Mouse (Mus musculus) left cerebral cortex, postnatal 10 days (tissue): Measurements from ENCODE around the gene Olfr718-ps1. TPM values are rescaled to one million over a fixed set of nuclear protein-coding genes. Genes with fewer than 3 reads are reported as not detected.
"Not testable (repeated sequence)": the region's sequence is repeated elsewhere in the genome, so short reads cannot be mapped to it uniquely, and the experiment has no call there.

ENCODE experiments used
- DNase-seq, 2 experiments: peaks; one replicate each; pipeline ENCODE4 v3.0.0; 2021 to 2022; ENCODE audit warnings: low spot score in 2 of 2, mixed read lengths in 1 of 2; ENCODE audit errors: extremely low spot score in 1 of 2
- intact Hi-C: fragments of 180-260 bp; cut with DNase I; formaldehyde crosslinking; loops from one replicate; pipeline ENCODE4 v1.15.1; 2025
- total RNA-seq, 2 experiments: library from RNA; stranded (reverse); gene quantifications; 2 replicates each; pipeline ENCODE4 v1.2.3; 2021

The Olfr718-ps1 gene
- total RNA-seq = under 1 TPM; 0.14 to 0.17 TPM

DNA sequence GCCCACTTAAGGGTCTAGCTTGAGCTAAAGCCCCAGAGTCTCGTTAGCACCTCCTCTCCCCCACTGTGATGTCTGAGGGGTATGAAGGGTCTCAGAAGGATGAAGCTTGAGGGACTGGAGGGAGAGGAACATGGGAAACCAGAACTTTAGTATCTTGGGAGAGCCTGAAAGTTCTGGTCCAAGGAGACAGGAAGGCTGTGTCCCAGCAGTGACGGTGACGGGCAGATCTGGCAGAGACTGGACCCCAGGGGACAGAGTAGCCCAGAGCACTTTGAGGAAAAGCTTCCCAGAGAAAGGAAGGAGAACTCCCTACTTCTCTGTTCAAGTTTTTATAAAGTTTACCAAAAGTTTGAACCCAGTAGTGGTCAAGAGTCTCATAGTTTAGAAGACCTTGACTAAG lies at the start of gene Olfr718-ps1:
Olfr718-ps1 (minus strand) TSS at position 101 of the 400 bp plus-strand sequence.
- intact Hi-C loops = no loop called here
- no peak for DNase-seq

DNA sequence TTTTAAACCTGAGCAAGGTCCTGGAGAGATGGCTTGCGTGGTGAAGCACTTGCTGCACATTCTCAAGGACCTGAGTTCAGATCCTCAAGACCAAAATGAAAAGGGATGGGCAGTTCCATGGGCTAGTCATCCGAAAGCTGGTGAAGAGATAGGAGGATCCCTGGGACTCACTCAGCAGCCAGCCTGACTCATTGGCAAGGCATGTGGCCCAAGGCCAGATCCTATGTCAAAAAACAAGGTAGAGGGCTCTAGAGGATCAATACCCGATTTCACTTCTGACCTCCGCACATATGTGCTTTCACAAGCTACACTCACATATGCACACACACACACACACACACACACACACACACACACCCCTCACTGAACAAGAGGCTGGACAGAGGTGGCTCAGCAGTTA lies 49.1 kb upstream of the Olfr718-ps1 start:
- intact Hi-C loops = no loop called here
- DNase-seq = no peak

GRCm38 (mm10) chr5:143195166-143195565 lies 47.8 kb upstream of the Olfr718-ps1 start:
- intact Hi-C loops = no loop called here
- no peak for DNase-seq

DNA sequence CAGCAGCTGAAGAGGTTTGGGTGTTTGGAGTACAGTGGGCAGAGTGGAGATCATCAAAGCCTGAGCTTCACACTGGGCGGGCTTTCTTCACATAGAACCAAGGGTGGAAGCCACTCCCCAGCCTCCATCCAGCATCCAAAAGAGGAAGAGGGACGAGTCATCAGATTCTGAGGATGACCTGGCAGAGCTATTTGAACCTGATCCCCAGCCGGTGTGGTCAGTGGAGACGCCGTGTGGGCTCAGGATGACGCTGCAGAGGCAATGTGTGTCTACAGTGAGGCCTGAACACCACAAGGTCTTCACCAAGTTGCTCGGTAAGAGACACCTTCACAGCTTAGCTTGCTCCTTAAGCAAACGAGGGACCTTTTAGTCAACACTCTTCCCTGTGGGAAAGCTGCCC lies 47.4 kb upstream of the Olfr718-ps1 start:
- DNase-seq, intact Hi-C loops: not testable (repeated sequence)

DNA sequence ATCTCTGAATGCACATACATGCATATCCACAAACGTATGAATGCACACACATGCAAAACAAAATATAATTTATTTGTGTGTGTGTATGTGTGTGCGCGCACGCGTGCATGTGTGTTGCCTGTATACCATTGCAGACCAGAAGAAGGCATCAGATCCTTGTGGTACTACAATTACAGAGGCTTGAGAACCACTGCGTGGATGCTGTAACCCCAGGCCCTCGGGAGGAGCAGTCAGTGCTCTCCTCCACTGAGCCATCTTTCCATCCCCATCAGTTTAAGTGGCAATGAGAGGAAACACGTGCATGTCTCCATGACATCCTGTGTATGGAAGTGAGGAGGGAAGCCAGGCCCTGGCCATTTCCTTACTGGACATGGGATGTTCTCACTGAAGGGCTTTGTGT lies 45.4 kb upstream of the Olfr718-ps1 start:
- intact Hi-C loops = no loop called here
- no peak for DNase-seq

DNA sequence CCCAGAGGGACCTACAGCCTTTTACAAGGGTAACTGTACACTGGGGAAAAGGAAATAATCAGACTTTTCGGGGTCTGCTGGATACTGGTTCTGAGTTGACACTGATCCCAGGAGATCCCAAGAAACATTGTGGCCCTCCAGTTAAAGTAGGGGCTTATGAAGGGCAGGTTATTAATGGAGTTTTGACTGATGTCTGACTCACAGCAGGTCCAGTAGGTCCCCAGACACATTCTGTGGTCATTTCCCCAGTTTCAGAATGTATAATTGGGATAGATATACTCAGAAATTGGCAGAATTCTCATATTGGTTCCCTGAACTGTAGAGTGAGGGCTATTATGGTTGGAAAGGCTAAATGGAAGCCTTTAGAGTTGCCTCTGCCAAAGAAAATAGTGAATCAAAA lies 40.6 kb upstream of the Olfr718-ps1 start:
- DNase-seq, intact Hi-C loops: not testable (repeated sequence)

GRCm38 (mm10) chr5:143180255-143181076 lies 33.1 kb upstream of the Olfr718-ps1 start, which contains the start of the genes Rbak and Spdye4b:
TSS of gene Rbak (minus strand) at chr5:143180775.
TSS of gene Spdye4b (plus strand) at chr5:143181017.
- DNase-seq = peak; percentile 95 to 96
- intact Hi-C loops = loop anchor here (2.0 kb wide), 1 partner anchor 54 kb away; the partner anchor contains the start of gene Zfp12

DNA sequence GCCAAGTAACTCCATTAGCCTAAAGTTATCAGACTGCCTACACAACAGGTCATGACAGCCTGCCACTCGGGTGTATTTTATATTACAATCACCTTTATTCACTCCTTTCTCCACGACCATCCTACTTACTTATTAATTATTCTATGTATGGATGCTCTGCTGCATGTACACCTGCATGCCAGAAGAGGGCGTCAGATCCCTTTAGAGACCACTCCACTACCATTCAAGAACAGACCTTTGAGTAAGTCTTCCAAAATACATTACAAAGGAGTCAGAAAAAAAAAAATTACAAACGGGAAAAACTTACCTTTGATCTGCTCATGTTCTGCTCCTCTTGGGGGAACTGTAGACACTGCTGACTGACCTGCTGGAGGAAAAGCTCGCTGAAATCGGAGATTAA lies 31.8 kb upstream of the Olfr718-ps1 start:
- intact Hi-C loops = loop anchor here (10.0 kb wide), 1 partner anchor 116 kb away; the partner anchor contains the start of gene Zfp853

GRCm38 (mm10) chr5:143177541-143178200 lies 30.3 kb upstream of the Olfr718-ps1 start:
- intact Hi-C loops = loop anchor here (10.0 kb wide), 1 partner anchor 117 kb away; the partner anchor contains the start of gene Zfp853
- no peak for DNase-seq

More for the DNA sequence above, 31.8 kb upstream of the Olfr718-ps1 start:
- DNase-seq = no peak

DNA sequence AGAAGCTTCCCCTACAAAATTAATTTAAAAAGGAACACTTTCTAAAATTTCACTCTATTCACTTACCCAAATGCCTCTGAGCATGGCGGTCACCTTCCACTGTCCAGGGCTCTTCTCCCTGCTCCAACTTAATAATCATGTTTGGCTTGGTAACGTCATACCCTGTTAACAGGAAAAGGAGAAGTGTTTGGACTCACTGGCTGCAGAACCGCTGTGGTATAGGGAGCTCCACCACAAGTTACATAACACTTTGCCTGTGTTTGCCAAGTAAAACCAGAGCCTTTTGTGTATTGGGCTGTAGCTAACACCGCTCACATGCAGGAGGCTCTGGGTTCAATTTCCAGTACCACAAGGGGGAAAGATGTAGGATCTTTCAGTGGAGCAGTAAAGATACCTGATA lies 28.6 kb upstream of the Olfr718-ps1 start:
- intact Hi-C loops = loop anchor here (10.0 kb wide), 1 partner anchor 119 kb away; the partner anchor contains the start of gene Zfp853
- no peak for DNase-seq

GRCm38 (mm10) chr5:143165508-143166070 lies 18.2 kb upstream of the Olfr718-ps1 start:
- intact Hi-C loops = no loop called here
- DNase-seq = no peak

DNA sequence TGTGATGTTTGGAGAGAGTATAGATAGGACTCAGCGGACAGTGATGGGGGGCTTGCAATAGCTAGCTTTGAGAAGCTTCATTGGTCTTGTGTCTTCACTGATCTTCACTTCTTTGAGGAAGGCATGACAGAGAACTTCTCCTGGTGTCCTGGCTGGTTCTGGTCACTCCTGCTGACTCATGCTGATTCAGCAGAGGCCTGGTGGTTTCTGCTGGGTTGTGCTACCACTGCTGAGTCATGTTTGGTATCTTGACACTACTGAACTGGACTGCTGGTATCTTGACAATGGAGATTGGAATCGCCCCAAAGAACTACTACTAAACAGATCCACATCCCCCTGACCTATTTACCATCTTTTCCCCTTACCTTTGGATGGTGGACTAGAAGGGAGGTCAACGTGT lies 8.2 kb upstream of the Olfr718-ps1 start:
- no peak for DNase-seq
- intact Hi-C loops = no loop called here

- intact Hi-C loops = no loop called here
- no peak for DNase-seq
Measured at GRCm38 (mm10) chr5:143153756-143154155, 6.4 kb upstream of the Olfr718-ps1 start.

GRCm38 (mm10) chr5:143150044-143150443 lies 2.7 kb upstream of the Olfr718-ps1 start:
- no peak for DNase-seq
- intact Hi-C loops = no loop called here

- DNase-seq = no peak
- intact Hi-C loops = no loop called here
Measured at GRCm38 (mm10) chr5:143149536-143149935, 2.2 kb upstream of the Olfr718-ps1 start.

DNA sequence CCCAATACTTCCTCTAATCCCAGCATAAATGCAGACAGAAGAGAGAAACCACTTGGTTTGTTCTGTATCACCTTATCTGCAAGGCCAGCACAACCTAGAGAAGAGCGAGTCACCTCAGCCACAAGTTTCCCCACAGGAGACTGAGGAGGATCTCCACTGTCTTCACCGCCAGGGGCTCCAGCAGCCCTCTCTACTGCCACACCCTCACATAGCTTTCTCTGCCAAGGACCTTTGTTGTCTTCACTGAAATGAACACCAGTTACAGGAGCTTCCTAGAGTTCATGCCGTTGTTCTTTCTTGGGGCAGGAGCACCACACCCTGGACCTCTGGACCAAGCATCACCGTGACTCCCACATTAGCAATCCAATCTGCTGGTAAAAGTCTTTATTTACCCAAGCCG lies 1.3 kb upstream of the Olfr718-ps1 start:
- intact Hi-C loops = no loop called here

DNA sequence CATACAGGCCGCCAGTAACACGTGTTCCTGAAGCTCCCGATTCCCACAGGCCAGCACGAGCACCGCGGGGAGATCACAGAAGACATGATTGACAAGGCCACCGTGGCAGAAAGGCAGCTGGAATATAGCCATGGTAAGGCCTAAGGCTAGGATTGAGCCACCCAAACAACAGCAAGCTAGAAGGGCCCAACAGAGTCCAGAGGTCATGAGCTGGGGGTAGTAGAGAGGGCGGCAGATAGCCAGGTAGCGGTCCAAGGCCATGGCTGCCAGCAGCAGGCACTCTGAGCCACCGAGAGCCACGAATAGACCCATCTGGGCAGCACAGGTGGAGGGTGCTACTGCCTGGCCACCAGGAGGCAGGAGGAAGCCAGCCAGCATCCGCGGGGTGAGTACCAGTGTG lies 9.8 kb downstream of the Olfr718-ps1 start:
- DNase-seq = no peak
- intact Hi-C loops = no loop called here

More for the DNA sequence above, 1.3 kb upstream of the Olfr718-ps1 start:
- no peak for DNase-seq

DNA sequence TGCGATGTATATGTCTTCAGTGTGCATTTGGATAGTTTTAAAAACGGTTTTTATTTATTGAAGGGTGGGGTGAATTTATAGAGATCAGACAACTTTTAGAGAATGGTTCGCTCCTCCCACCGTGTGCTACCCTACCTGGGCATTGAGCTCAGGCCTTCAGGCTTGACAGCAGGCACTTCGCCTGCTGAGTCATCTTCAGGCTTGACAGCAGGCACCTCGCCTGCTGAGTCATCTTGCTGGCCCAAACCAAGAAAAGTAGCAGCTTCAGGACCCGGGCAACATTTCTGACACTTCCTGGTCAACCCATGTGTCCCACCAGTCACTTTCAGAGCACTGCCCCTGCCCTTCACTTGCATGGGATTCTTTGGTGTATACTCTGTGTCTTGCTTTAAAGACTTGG lies 12.3 kb downstream of the Olfr718-ps1 start:
- DNase-seq = no peak
- intact Hi-C loops = no loop called here

DNA sequence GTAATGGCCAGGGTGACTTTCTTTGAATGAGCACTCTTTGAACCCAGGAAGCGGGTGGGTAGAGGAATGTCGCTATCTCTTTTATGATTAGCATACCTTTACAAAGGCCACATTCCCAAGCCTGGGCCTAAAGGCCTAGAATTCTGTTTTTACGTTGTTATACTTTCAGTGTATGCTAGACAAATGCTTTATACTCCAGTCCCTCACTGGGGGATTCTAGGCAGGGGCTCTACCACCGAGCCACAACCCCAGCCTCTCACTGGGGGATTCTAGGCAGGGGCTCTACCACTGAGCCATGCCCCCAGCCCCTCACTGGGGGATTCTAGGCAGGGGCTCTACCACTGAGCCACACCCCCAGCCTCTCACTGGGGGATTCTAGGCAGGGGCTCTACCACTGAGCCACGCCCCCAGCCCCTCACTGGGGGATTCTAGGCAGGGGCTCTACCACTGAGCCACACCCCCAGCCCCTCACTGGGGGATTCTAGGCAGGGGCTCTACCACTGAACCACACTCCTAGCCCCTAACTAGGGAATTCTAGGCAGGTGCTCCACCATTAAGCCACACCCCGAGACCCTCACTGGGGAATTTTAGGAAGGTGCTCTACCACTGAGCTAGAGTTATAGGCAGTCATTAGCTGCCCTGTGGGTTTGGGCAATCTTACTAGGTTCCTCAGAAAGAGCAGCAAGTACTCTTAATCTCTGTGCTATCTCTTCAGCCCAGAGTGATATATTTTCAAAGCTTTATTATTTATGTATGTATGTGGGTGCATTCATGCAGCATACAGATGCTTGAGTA lies 13.0 kb downstream of the Olfr718-ps1 start:
- DNase-seq, intact Hi-C loops: not testable (repeated sequence)
